Mouse (Mus musculus) C2C12 (cell line): Measurements from ENCODE around the gene Pemt.

Experiments used
- CEBPB ChIP-seq: IDR thresholded peaks from one replicate; pipeline ENCODE4 v1.6.1; 2011; ENCODE audit warnings: low read depth, mild to moderate bottlenecking, control low read depth, moderate library complexity
- CTCF ChIP-seq: IDR thresholded peaks from one replicate; pipeline ENCODE4 v1.5.1; 2011; ENCODE audit not compliant: control insufficient read depth, insufficient read depth, insufficient read length
- FOSL1 ChIP-seq: IDR thresholded peaks from one replicate; pipeline ENCODE4 v1.8.0; 2011; ENCODE audit warnings: mild to moderate bottlenecking, low read length; ENCODE audit not compliant: poor library complexity, insufficient read depth, severe bottlenecking
- MAX ChIP-seq: IDR thresholded peaks from one replicate; pipeline ENCODE4 v1.6.1; 2011; ENCODE audit warnings: mild to moderate bottlenecking, control low read depth
- MYOD1 ChIP-seq: IDR thresholded peaks from one replicate; pipeline ENCODE4 v1.6.1; 2011; ENCODE audit warnings: low read depth; ENCODE audit not compliant: control insufficient read depth, insufficient read length
- MYOG ChIP-seq: IDR thresholded peaks from one replicate; pipeline ENCODE4 v1.6.1; 2011; ENCODE audit not compliant: control insufficient read depth, insufficient read length; ENCODE audit errors: extremely low read depth
- USF1 ChIP-seq: IDR thresholded peaks from one replicate; pipeline ENCODE4 v1.6.1; 2011; ENCODE audit warnings: low read depth, mild to moderate bottlenecking, control low read depth, moderate library complexity

DNA sequence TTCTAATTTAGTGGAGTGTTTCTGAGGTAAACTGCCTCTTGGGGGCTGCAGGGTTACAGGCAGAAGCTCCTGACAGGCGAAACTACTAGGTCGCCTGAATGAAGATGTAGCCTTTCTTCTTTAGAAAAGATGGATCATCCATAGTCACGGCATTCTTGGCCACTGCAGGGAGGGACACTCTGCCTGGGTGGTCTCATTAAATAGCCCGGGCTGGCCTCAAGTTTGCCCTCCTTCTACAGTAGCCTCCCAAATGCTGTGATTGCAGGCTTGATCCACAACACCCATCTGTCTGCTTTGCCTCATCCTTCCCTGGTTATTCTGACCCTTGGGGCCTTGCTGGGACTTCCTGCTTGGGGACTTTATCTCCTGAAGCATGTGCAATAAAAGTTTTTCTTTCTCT is 116.3 kb downstream of the Pemt start:
- TF ChIP-seq USF1 (no peak), CTCF (no peak), FOSL1 (no peak), CEBPB (no peak), MYOG (no peak), MAX (no peak), MYOD1 (no peak)
